Mouse (Mus musculus) spleen, adult 18-20 months (tissue): ENCODE results near the gene Npr2.
"Not testable (repeated sequence)": the region's sequence is repeated elsewhere in the genome, so short reads cannot be mapped to it uniquely, and the experiment has no call there.

ENCODE experiments used
- DNase-seq, 2 experiments: peaks; one replicate each; pipeline ENCODE4 v3.0.0; 2022; ENCODE audit warnings: mixed read lengths in 2 of 2

Gene Npr2

GRCm38 (mm10) chr4:43631046-43631955, at the start of gene Npr2:
Npr2 (plus strand) TSS chr4:43631935.
- no peak for DNase-seq

- no peak for DNase-seq
Observed at GRCm38 (mm10) chr4:43582241-43582640, 49.5 kb upstream of the Npr2 start.

GRCm38 (mm10) chr4:43583421-43583820, 48.3 kb upstream of the Npr2 start:
- no peak for DNase-seq

- DNase-seq: no peak
Observed at GRCm38 (mm10) chr4:43584444-43585416, 47.0 kb upstream of the Npr2 start, which contains the start of gene Msmp. Msmp (minus strand) TSS chr4:43584494.

GRCm38 (mm10) chr4:43585682-43586081, 46.1 kb upstream of the Npr2 start:
- no peak for DNase-seq

GRCm38 (mm10) chr4:43586411-43586810, 45.3 kb upstream of the Npr2 start:
- DNase-seq: no peak

- no peak for DNase-seq
Observed at GRCm38 (mm10) chr4:43587681-43588080, 44.1 kb upstream of the Npr2 start.

GRCm38 (mm10) chr4:43591543-43591942, 40.2 kb upstream of the Npr2 start:
- no peak for DNase-seq

GRCm38 (mm10) chr4:43591961-43592360, 39.8 kb upstream of the Npr2 start:
- DNase-seq: no peak

GRCm38 (mm10) chr4:43593453-43593852, 38.3 kb upstream of the Npr2 start:
- no peak for DNase-seq

- DNase-seq: not testable (repeated sequence)
Observed at GRCm38 (mm10) chr4:43596597-43596996, 35.1 kb upstream of the Npr2 start.

GRCm38 (mm10) chr4:43598200-43598599, 33.5 kb upstream of the Npr2 start:
- no peak for DNase-seq

GRCm38 (mm10) chr4:43598650-43599380, 32.9 kb upstream of the Npr2 start:
- DNase-seq: no peak

GRCm38 (mm10) chr4:43600195-43600934, 31.4 kb upstream of the Npr2 start:
- DNase-seq: no peak

- DNase-seq: no peak
Observed at GRCm38 (mm10) chr4:43604099-43604498, 27.6 kb upstream of the Npr2 start.

GRCm38 (mm10) chr4:43604751-43605685, 26.7 kb upstream of the Npr2 start:
- no peak for DNase-seq

GRCm38 (mm10) chr4:43612534-43612933, 19.2 kb upstream of the Npr2 start:
- no peak for DNase-seq

GRCm38 (mm10) chr4:43613060-43613730, 18.5 kb upstream of the Npr2 start:
- no peak for DNase-seq

GRCm38 (mm10) chr4:43620146-43620778, 11.5 kb upstream of the Npr2 start:
- DNase-seq: no peak
